Mouse (Mus musculus): ENCODE data around the gene Mylk. TPM values are rescaled to one million over a fixed set of nuclear protein-coding genes. Genes with fewer than 3 reads are reported as not detected.

The Mylk gene
- total and polyA plus RNA-seq, 3 experiments: 0.04 to 0.10 TPM; not detected in 1

GRCm38 (mm10) chr16:34770127-34770526, 25.1 kb downstream of the Mylk start:
- TF ChIP-seq CHD2 (IDR thresholded peaks at IDR 0.05; ENCODE audit: low read length) (no peak), TBP (conservative IDR thresholded peaks at IDR 0.05; ENCODE audit: low read depth, low read length) (no peak), EP300 (IDR thresholded peaks at IDR 0.05; ENCODE audit: low read length) (no peak)
- H3K9ac ChIP-seq (ENCODE audit: insufficient read depth, low read depth): no peak overlapping the region
- no peaks in the 10 kb centered on the region for H3K36me3 ChIP-seq (replicated peaks in 1 of 2; ENCODE audit: control insufficient read depth in 1 of 2, insufficient read depth in 1 of 2, low read length in 1 of 2)
- in situ Hi-C loops (cut with MboI; ENCODE audit: low pct_ligation_motif_present, low pct_unique_long_range_greater_than_20kb, low sequenced_read_pairs) (no loop called here), dilution Hi-C loops (cut with MboI; ENCODE audit: extremely low pct_ligation_motif_present, extremely low pct_unique_long_range_greater_than_20kb, low sequenced_read_pairs) (no loop called here)
- no peak overlapping the region for H3K27ac ChIP-seq (ENCODE audit: insufficient read depth, low read depth)
- no peak overlapping the region for H3K4me3 ChIP-seq (replicated peaks in 1 of 3; ENCODE audit: low read depth in 2 of 3, low read length in 2 of 3, poor library complexity in 1 of 3)
- peaks cover 10% of the 10 kb centered on the region for H3K9me3 ChIP-seq (replicated peaks; ENCODE audit: low read length)
- H3K4me1 ChIP-seq (ENCODE audit: control insufficient read depth in 1 of 2, insufficient read depth in 2 of 2): 0 out of 4 replicates have a peak, but pooled peaks cover 0 to 3% of the 10 kb centered on the region in 2 experiments
- peaks cover 27% of the 10 kb centered on the region for H3K27me3 ChIP-seq (replicated peaks)
- H3K79me2 ChIP-seq (replicated peaks; ENCODE audit: control insufficient read depth, extremely low read depth, insufficient read depth, poor library complexity, severe bottlenecking): no peaks in the 10 kb centered on the region
- H3K4me2 ChIP-seq (ENCODE audit: insufficient read depth, low read depth, poor library complexity, severe bottlenecking): no peak overlapping the region
- DNase-seq (ENCODE audit: extremely low read depth): no peak

DNA sequence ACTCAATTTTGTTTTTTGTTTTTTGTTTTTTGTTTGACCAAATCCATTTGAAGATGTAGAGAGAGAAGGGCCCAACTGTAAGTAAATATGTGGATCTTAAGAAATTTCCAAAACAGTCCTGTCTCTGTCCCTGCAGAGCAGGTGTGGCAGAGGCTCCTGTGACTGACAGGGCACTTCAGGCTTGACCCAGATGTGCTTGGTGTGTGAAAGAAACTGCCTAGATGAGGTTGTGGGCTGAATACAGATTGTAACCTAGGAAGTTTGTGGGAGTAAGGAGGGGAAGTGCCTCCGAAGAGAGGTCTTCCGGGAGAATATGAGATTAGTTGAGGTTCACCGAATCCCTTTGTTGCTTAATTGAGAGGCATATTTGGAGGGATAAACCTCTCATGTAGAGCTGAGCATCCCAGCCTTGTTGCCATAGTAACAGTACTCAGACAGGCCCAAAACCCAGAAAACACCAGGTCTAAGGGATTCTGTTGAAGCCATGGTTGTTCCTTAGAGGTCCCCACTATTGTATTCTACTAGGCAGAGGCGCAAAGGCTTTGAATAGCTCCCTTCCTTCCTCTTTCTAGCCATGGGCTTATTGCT, 27.5 kb downstream of the Mylk start:
- dilution Hi-C loops (cut with MboI; ENCODE audit: extremely low pct_ligation_motif_present, extremely low pct_unique_long_range_greater_than_20kb, low sequenced_read_pairs) (no loop called here), in situ Hi-C loops (cut with MboI; ENCODE audit: low pct_ligation_motif_present, low pct_unique_long_range_greater_than_20kb, low sequenced_read_pairs) (no loop called here)
- Histone ChIP-seq H3K79me2 (replicated peaks; ENCODE audit: control insufficient read depth, extremely low read depth, insufficient read depth, poor library complexity, severe bottlenecking) (peaks cover 3% of the 10 kb centered on the region; the same call in 1 of the 2 replicates), H3K4me2 (ENCODE audit: insufficient read depth, low read depth, poor library complexity, severe bottlenecking) (no peak overlapping the region), H3K9ac (ENCODE audit: insufficient read depth, low read depth) (no peak overlapping the region), H3K36me3 (replicated peaks in 1 of 2; ENCODE audit: control insufficient read depth in 1 of 2, insufficient read depth in 1 of 2, low read length in 1 of 2) (no peaks in the 10 kb centered on the region), H3K4me3 (replicated peaks in 1 of 3; ENCODE audit: low read depth in 2 of 3, low read length in 2 of 3, poor library complexity in 1 of 3) (no peak overlapping the region), H3K4me1 (ENCODE audit: control insufficient read depth in 1 of 2, insufficient read depth in 2 of 2) (0 out of 4 replicates have a peak, but pooled peaks cover 0 to 3% of the 10 kb centered on the region in 2 experiments), H3K27ac (ENCODE audit: insufficient read depth, low read depth) (no peak overlapping the region), H3K9me3 (replicated peaks; ENCODE audit: low read length) (peaks cover 4% of the 10 kb centered on the region), H3K27me3 (replicated peaks) (peaks cover 26% of the 10 kb centered on the region)
- TF ChIP-seq TCF12 (IDR thresholded peaks at IDR 0.05; ENCODE audit: low read depth, low read length): no peak
- no peak for TF ChIP-seq ELF1 (IDR thresholded peaks at IDR 0.05; ENCODE audit: low read depth, low read length)
- TF ChIP-seq ZKSCAN1 (IDR thresholded peaks at IDR 0.05; ENCODE audit: borderline replicate concordance, low read depth, low read length): no peak
- TF ChIP-seq TBP (conservative IDR thresholded peaks at IDR 0.05; ENCODE audit: low read depth, low read length): no peak
- no peak for TF ChIP-seq MAX (IDR thresholded peaks at IDR 0.05; ENCODE audit: low read length)
- TF ChIP-seq RAD21 (IDR thresholded peaks at IDR 0.05; ENCODE audit: low read depth, low read length): no peak
- TF ChIP-seq UBTF (IDR thresholded peaks at IDR 0.05; ENCODE audit: low read depth, low read length): no peak
- DNase-seq (ENCODE audit: extremely low read depth): no peak

DNA sequence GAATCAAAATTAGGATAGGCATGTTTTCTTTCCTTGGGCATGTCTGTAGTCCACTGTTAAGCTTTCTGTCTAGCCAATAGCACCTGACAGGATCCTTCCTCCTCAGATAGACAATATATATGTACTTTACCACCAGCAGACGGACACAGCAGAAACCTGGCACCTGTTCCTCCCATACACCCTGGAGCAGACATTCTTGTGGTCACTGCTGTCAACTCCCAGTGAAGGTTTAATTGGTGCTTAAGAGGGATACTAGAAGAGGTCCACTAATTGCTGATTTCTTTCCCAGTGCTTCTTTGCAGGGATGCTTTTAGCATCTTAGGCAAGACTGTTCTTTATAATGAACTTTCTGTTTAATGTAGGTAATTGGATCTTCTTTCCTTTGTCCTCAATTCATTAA, 37.4 kb downstream of the Mylk start:
- dilution Hi-C loops (cut with MboI; ENCODE audit: extremely low pct_ligation_motif_present, extremely low pct_unique_long_range_greater_than_20kb, low sequenced_read_pairs): no loop called here
- no peak overlapping the region for H3K4me2 ChIP-seq (ENCODE audit: insufficient read depth, low read depth, poor library complexity, severe bottlenecking)
- no peaks in the 10 kb centered on the region for H3K79me2 ChIP-seq (replicated peaks; ENCODE audit: control insufficient read depth, extremely low read depth, insufficient read depth, poor library complexity, severe bottlenecking)

More for the DNA sequence above, 37.4 kb downstream of the Mylk start:
- Histone ChIP-seq H3K9ac (ENCODE audit: insufficient read depth, low read depth) (no peak overlapping the region), H3K27me3 (replicated peaks) (peaks cover 75% of the 10 kb centered on the region), H3K9me3 (replicated peaks; ENCODE audit: low read length) (no peaks in the 10 kb centered on the region), H3K4me3 (replicated peaks in 1 of 3; ENCODE audit: low read depth in 2 of 3, low read length in 2 of 3, poor library complexity in 1 of 3) (no peak overlapping the region), H3K4me1 (ENCODE audit: control insufficient read depth in 1 of 2, insufficient read depth in 2 of 2) (no peaks in the 10 kb centered on the region), H3K27ac (ENCODE audit: insufficient read depth, low read depth) (no peak overlapping the region), H3K36me3 (replicated peaks in 1 of 2; ENCODE audit: control insufficient read depth in 1 of 2, insufficient read depth in 1 of 2, low read length in 1 of 2) (no peaks in the 10 kb centered on the region)
- no peak for DNase-seq (ENCODE audit: extremely low read depth)
- in situ Hi-C loops (cut with MboI; ENCODE audit: low pct_ligation_motif_present, low pct_unique_long_range_greater_than_20kb, low sequenced_read_pairs): no loop called here
- no peak for TF ChIP-seq MXI1 (IDR thresholded peaks at IDR 0.05; ENCODE audit: low read depth, low read length)
- TF ChIP-seq ZC3H11A (IDR thresholded peaks at IDR 0.05; ENCODE audit: low read depth, low read length): no peak
- TF ChIP-seq ETS1 (conservative IDR thresholded peaks at IDR 0.05; ENCODE audit: low read depth, low read length): no peak
- no peak for TF ChIP-seq ZMIZ1 (IDR thresholded peaks at IDR 0.05; ENCODE audit: low read depth, low read length)
- no peak for TF ChIP-seq KAT2A (IDR thresholded peaks at IDR 0.05; ENCODE audit: insufficient replicate concordance, low read length)
- no peak for TF ChIP-seq UBTF (IDR thresholded peaks at IDR 0.05; ENCODE audit: low read depth, low read length)

Data from CH12.LX (cell line).